Mouse (Mus musculus) heart, adult 2 months (tissue): ENCODE data around the gene BC049730.

Source experiments
- CTCF ChIP-seq: fragments of 200-600 bp; IDR thresholded peaks from 2 replicates; pipeline ENCODE4 v1.8.1; 2022; ENCODE audit warnings: antibody characterized with exemption, mild to moderate bottlenecking, moderate library complexity
- EP300 ChIP-seq: fragments of 200-500 bp; IDR thresholded peaks from 2 replicates; pipeline ENCODE4 v1.6.1; 2011; ENCODE audit warnings: low read depth, low read length, control low read depth; ENCODE audit not compliant: insufficient read depth
- POLR2A ChIP-seq: fragments of 200-500 bp; IDR thresholded peaks from 2 replicates; pipeline ENCODE4 v1.6.1; 2011; ENCODE audit warnings: mild to moderate bottlenecking, low read depth, low read length, control low read depth; ENCODE audit not compliant: insufficient read depth

GRCm38 (mm10) chr7:24750695-24751094, 41.7 kb downstream of the BC049730 start:
- TF ChIP-seq CTCF, result no peak
- TF ChIP-seq POLR2A, result no peak
- TF ChIP-seq EP300, result no peak
